Mouse (Mus musculus) right cerebral cortex, postnatal 4 days (tissue): Measurements from ENCODE around the gene Il3ra.

ENCODE experiments used
- DNase-seq: peaks from one replicate; pipeline ENCODE4 v3.0.0-alpha.2; 2022

The Il3ra gene

GRCm38 (mm10) chr14:14345948-14346812, at the start of gene Il3ra:
TSS of gene Il3ra (plus strand) at chr14:14346275.
- DNase-seq, result peak; percentile 79

GRCm38 (mm10) chr14:14308938-14309337, 37.1 kb upstream of the Il3ra start:
- peak; percentile 4 for DNase-seq

- no peak for DNase-seq
Measured at GRCm38 (mm10) chr14:14309416-14309815, 36.7 kb upstream of the Il3ra start.

- DNase-seq, result no peak
Measured at GRCm38 (mm10) chr14:14322528-14322927, 23.5 kb upstream of the Il3ra start, which contains the start of gene Olfr31. TSS of gene Olfr31 (plus strand) at chr14:14322828.

- DNase-seq, result peak; percentile 86
Measured at GRCm38 (mm10) chr14:14345113-14345871, 783 bp upstream of the Il3ra start.

- no peak for DNase-seq
Measured at GRCm38 (mm10) chr14:14346813-14347100, 682 bp downstream of the Il3ra start.

GRCm38 (mm10) chr14:14347151-14347835, 1.2 kb downstream of the Il3ra start:
- DNase-seq, result peak; percentile 40

GRCm38 (mm10) chr14:14347836-14348621, 2.0 kb downstream of the Il3ra start:
- DNase-seq, result peak; percentile 29

GRCm38 (mm10) chr14:14348674-14349401, 2.8 kb downstream of the Il3ra start:
- DNase-seq, result peak; percentile 58

GRCm38 (mm10) chr14:14349485-14350262, 3.6 kb downstream of the Il3ra start:
- DNase-seq, result peak; percentile 26

GRCm38 (mm10) chr14:14350263-14351147, 4.4 kb downstream of the Il3ra start:
- DNase-seq, result peak; percentile 28

- no peak for DNase-seq
Measured at GRCm38 (mm10) chr14:14351148-14351455, 5.0 kb downstream of the Il3ra start.

- peak; percentile 26 for DNase-seq
Measured at GRCm38 (mm10) chr14:14351721-14352590, 5.9 kb downstream of the Il3ra start.

GRCm38 (mm10) chr14:14352606-14353005, 6.5 kb downstream of the Il3ra start:
- no peak for DNase-seq

GRCm38 (mm10) chr14:14353081-14353732, 7.1 kb downstream of the Il3ra start:
- DNase-seq, result no peak

GRCm38 (mm10) chr14:14353740-14354510, 7.8 kb downstream of the Il3ra start:
- DNase-seq, result no peak

- no peak for DNase-seq
Measured at GRCm38 (mm10) chr14:14354511-14355359, 8.7 kb downstream of the Il3ra start.
